Mouse (Mus musculus): ENCODE results near the gene Pim1.

GRCm38 (mm10) chr17:29531757-29532384 is 41.3 kb downstream of the Pim1 start:
- TF ChIP-seq POLR2A (IDR thresholded peaks at IDR 0.05; ENCODE audit: low read depth, low read length) (no peak), NELFE (IDR thresholded peaks at IDR 0.05; ENCODE audit: low read depth, low read length) (no peak)

All from CH12.LX (cell line).